Mouse (Mus musculus) cerebellum, adult 2 months (tissue): ENCODE results near the gene Aldh8a1.

Source experiments
- CTCF ChIP-seq: fragments of 200-500 bp; IDR thresholded peaks from 2 replicates; pipeline ENCODE4 v1.5.1; 2011; ENCODE audit warnings: low read depth, mild to moderate bottlenecking, control low read depth, low read length, moderate library complexity, borderline replicate concordance; ENCODE audit not compliant: insufficient read depth
- POLR2A ChIP-seq: fragments of 200-500 bp; IDR thresholded peaks from 2 replicates; pipeline ENCODE4 v1.6.1; 2011; ENCODE audit warnings: low read length, control low read depth, borderline replicate concordance; ENCODE audit not compliant: insufficient read depth

GRCm38 (mm10) chr10:21399622-21400021 is 22.5 kb downstream of the Aldh8a1 start:
- TF ChIP-seq CTCF (no peak), POLR2A (no peak)
